Mouse (Mus musculus) small intestine, adult 2 months (tissue): Measurements from ENCODE around the gene Trim67. TPM values are rescaled to one million over a fixed set of nuclear protein-coding genes. Genes with fewer than 3 reads are reported as not detected.

Experiments
- H3K27ac ChIP-seq: fragments of 200-500 bp; 2 replicates; pipeline ENCODE4 v1.5.1; 2012; ENCODE audit warnings: low read depth, low read length, control low read depth, inconsistent platforms; ENCODE audit not compliant: insufficient read depth
- H3K27me3 ChIP-seq: fragments of 200-500 bp; 2 replicates; pipeline ENCODE4 v1.6.1; 2012; ENCODE audit warnings: mild to moderate bottlenecking, moderate library complexity, low read length, inconsistent platforms; ENCODE audit not compliant: control insufficient read depth, insufficient read depth
- H3K36me3 ChIP-seq: fragments of 200-500 bp; 2 replicates; pipeline ENCODE4 v1.6.1; 2012; ENCODE audit warnings: mild to moderate bottlenecking, low read length, control low read depth, inconsistent platforms; ENCODE audit not compliant: control insufficient read depth, insufficient read depth
- H3K4me1 ChIP-seq: fragments of 200-500 bp; 2 replicates; pipeline ENCODE4 v1.6.1; 2012; ENCODE audit warnings: low read length, inconsistent platforms, mixed read lengths; ENCODE audit not compliant: control insufficient read depth, insufficient read depth, insufficient read length
- H3K4me3 ChIP-seq: fragments of 200-500 bp; 2 replicates; pipeline ENCODE4 v1.5.1; 2012; ENCODE audit warnings: low read depth, mild to moderate bottlenecking, control low read depth, inconsistent platforms, low read length, moderate library complexity
- CTCF ChIP-seq: fragments of 200-500 bp; IDR thresholded peaks from 2 replicates; pipeline ENCODE4 v1.5.1; 2012; ENCODE audit warnings: low read depth, mild to moderate bottlenecking, control low read depth, inconsistent platforms, low read length, moderate library complexity, mixed read lengths; ENCODE audit not compliant: insufficient replicate concordance, insufficient read length; ENCODE audit errors: extremely low read depth
- POLR2A ChIP-seq: fragments of 200-500 bp; IDR thresholded peaks from 2 replicates; pipeline ENCODE4 v1.6.1; 2012; ENCODE audit warnings: low read depth, mild to moderate bottlenecking, control low read depth, inconsistent platforms, low read length, moderate library complexity
- WGBS: fragments of 180-500 bp; shearing (Covaris S2); methylation state at CpG from one replicate; pipeline ENCODE4 v1.1.7; 2018; 5-methylcytosine and 5-hydroxymethylcytosine counted together
- polyA plus RNA-seq: library from polyadenylated mRNA; depleted of rRNA; stranded (reverse); fragments of >200 nt; gene quantifications from 2 replicates; pipeline ENCODE4 v1.2.3, GENCODE M21; 2012

Gene Trim67
- polyA plus RNA-seq, 1 experiment, result 0.05 TPM

DNA sequence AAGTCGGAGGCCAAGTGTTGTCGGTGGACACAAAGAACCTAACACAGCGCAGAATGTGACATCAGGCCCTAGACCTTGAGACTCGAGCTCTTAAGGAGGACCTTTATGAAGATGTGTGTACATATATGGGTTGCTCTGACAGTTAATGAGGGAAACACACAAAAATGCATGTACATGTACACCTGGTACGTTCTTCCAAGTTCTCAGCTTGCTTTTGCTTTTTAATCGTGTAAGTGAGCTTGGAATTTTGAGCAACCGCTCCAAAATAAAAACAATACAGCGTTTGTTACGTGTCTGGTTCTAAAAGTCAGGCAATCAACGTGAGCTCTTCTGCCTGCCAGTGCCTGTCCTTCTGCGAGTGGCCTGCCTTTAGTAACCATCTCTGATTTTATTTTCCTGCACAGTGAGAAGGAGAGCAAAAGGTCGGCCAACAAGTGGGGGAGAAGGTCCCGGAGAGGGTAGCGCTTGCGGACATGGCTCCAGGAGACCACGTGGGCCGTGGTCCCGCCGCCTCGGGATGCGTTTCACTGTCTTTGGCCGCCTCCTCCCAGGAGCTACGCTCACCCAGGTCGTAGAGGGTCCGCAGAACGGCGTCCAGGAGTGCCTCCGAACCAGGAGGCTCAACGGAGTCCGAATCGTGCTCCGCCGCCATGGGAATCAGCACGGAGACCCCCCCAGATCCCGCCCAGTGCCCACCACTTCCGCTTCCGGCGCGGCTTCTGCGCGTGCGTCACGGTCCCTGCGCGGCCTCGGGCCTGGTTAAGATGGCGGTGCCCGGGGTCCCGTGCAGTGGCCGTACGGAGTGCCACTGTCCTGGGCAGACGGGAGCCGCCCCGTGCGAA is 69.7 kb downstream of the Trim67 start, which contains the start of the genes Gnpat and 2810004N23Rik:
Gene Gnpat, plus strand, starts transcription at position 713 of the 842 bp plus-strand sequence.
Gene 2810004N23Rik, minus strand, starts transcription at position 800 of the 842 bp plus-strand sequence.
- H3K27me3 ChIP-seq, result no peaks in the 10 kb centered on the region
- peak within 1 kb of the TSS; percentile 90 for H3K4me3 ChIP-seq
- WGBS, result under 1% methylated on average over 55 of the region's 55 CpGs
- TF ChIP-seq POLR2A (peak; percentile 86), CTCF (no peak)
- H3K4me1 ChIP-seq, result peaks cover 4% of the 10 kb centered on the region; the same call in 1 of the 2 replicates
- H3K27ac ChIP-seq, result peak within 1 kb of the TSS; percentile 57
- peaks cover 15% of the 10 kb centered on the region for H3K36me3 ChIP-seq

DNA sequence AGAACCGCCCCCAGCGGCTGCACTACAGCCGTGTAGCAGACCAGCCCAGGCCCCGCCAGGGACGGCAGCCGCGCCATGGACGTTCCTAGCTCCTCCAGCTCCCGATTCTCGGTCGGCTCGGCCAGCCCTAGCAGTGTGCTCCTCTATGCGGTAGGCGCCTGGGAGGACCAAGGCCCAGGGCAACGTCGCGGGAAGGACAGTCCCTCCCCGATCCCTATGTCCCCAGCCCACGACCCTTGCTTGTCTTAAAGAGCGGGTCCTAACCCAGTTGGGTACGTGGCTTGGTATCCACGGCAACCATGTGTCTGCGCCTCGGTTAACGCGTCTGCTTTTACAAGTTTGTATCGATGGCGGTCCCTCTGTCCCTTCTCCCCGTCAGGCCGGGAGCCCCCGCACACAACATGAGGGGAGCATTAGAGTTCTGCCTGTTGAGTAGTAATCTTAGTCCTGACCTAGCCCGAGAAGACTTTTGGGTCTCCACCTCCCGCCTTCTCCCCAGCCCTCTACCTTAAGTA is 70.3 kb downstream of the Trim67 start:
- Histone ChIP-seq H3K36me3 (peaks cover 13% of the 10 kb centered on the region), H3K4me3 (peak overlapping the region; percentile 90), H3K4me1 (peaks cover 4% of the 10 kb centered on the region; the same call in 1 of the 2 replicates), H3K27me3 (no peaks in the 10 kb centered on the region), H3K27ac (peak overlapping the region; percentile 44)
- under 1% methylated on average over 33 of the region's 33 CpGs for WGBS
- no peak for TF ChIP-seq CTCF
- no peak for TF ChIP-seq POLR2A

DNA sequence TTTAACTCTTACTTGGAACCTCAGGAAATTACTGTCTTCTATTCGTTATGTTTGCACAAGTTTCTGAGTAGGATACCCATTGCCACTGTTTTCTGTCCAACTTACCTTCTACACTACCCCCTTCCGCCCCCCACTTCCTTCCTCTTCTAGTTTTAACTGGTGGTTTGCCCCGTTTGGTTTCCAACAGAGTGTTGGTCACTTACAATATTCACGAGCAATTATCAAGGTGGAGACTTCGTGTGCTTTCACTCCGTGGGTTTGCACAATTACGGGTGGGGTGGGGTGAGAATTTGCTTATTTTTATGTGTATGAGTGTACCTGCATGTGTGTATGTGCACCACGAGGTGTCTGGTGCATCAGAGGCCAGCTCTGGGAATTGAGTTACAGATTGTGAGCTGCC is 70.8 kb downstream of the Trim67 start:
- no peak for TF ChIP-seq CTCF
- no peak for TF ChIP-seq POLR2A
- H3K36me3 ChIP-seq, result peaks cover 11% of the 10 kb centered on the region
- H3K4me1 ChIP-seq, result peaks cover 4% of the 10 kb centered on the region; the same call in 1 of the 2 replicates
- 2% methylated on average over 8 of the region's 8 CpGs for WGBS
- H3K4me3 ChIP-seq, result peak overlapping the region; percentile 30; the same call in 1 of the 2 replicates
- no peaks in the 10 kb centered on the region for H3K27me3 ChIP-seq
- no peak overlapping the region for H3K27ac ChIP-seq

DNA sequence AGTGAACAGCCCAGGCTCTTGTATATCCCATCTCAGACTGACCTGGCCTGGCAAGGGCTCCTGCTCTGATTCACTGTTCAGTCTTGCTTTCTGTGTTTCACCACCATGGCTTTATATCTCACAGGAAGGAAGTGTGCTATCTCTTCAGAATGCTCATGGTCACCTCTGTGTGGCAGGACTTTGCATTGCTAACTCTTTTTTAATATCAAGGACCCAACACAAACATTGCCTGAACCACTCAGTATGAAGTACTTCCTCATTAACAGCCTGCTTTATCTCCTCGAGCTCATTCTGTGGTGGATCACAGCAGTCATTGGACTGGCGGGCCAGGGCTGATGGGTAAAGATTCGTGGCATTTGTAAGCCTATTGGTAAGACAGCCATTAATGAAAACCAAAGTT is 73.8 kb downstream of the Trim67 start:
- WGBS, result 51% methylated on average over 3 of the region's 3 CpGs
- Histone ChIP-seq H3K4me3 (no peak overlapping the region), H3K27me3 (no peaks in the 10 kb centered on the region), H3K4me1 (peaks cover 4% of the 10 kb centered on the region; the same call in 1 of the 2 replicates), H3K27ac (no peak overlapping the region), H3K36me3 (peaks cover 7% of the 10 kb centered on the region; the same call in 1 of the 2 replicates)
- TF ChIP-seq POLR2A, result no peak
- TF ChIP-seq CTCF, result no peak

DNA sequence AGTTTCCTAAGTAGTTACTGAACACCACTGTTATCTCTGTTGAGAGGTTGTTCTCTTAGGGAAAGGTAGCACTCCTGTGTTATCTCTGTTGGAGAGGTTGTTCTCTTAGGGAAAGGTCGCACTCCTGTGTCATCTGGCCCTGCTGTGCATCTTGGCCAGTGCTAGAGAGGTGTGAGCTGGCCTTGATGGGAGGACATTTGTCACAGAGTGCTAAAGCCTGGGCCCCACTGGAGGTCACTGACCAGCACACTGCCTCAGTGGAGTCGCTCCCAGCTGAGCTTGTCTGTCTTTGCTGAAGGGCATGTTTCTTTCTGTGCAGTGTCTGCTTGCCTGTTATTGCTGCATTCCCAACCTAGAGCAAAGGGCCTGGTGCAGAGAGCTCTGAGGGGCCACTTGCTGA is 74.2 kb downstream of the Trim67 start:
- Histone ChIP-seq H3K27me3 (no peaks in the 10 kb centered on the region), H3K36me3 (peaks cover 9% of the 10 kb centered on the region; the same call in 1 of the 2 replicates), H3K4me1 (peaks cover 4% of the 10 kb centered on the region; the same call in 1 of the 2 replicates), H3K27ac (no peak overlapping the region), H3K4me3 (no peak overlapping the region)
- TF ChIP-seq CTCF, result no peak
- no peak for TF ChIP-seq POLR2A
- WGBS, result 71% methylated on average over 2 of the region's 2 CpGs

DNA sequence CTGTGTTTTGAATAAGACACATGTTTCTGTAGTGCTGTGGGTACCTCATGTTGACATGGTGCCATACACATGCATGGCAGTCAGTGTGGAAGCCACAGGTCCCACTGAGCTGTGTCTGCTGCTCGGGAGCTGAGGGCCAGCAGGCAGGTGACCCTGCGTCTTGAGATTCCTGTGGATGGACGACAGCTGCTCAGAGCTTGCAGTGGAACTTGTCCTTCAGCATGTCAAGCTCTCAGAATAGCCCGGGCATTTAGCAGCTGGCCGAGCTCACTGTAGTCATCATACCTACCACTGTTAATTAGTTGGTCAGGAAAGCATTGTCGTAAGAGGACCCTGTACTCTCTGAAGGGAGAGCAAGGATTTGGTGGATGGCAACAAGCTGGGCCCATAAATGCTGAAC is 76.8 kb downstream of the Trim67 start:
- Histone ChIP-seq H3K4me1 (no peaks in the 10 kb centered on the region), H3K27me3 (no peaks in the 10 kb centered on the region), H3K27ac (no peak overlapping the region), H3K36me3 (peaks cover 24% of the 10 kb centered on the region), H3K4me3 (no peak overlapping the region)
- TF ChIP-seq CTCF, result no peak
- TF ChIP-seq POLR2A, result no peak
- WGBS, result 86% methylated on average over 6 of the region's 6 CpGs

DNA sequence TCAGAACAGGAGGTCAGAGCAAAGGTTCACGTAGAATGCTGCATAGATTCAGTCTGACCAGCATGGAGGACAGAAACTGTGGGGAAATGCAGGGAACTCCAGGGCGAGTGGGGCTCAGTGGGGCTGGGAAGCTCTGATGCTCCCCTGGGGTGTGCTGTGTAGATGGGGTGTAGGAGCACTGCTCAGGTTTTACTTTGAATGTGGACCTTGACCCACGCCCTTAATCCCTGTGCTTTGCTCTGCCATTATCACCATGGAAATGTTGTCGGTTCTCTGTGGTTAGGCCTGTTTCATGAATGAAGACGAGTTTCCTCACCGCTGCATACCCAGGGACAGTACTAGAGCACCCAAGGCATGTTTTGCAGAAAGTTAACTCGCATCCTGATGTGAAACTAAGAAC is 78.6 kb downstream of the Trim67 start:
- TF ChIP-seq POLR2A, result no peak
- no peak for TF ChIP-seq CTCF
- Histone ChIP-seq H3K27ac (no peak overlapping the region), H3K27me3 (no peaks in the 10 kb centered on the region), H3K36me3 (peaks cover 32% of the 10 kb centered on the region), H3K4me1 (no peaks in the 10 kb centered on the region), H3K4me3 (no peak overlapping the region)
- 82% methylated on average over 7 of the region's 7 CpGs for WGBS
